Mouse (Mus musculus) c-Kit-positive CD71-positive TER-119-negative erythroid progenitor cells, embryonic 14.5 days (primary cell): ENCODE results near the gene Pih1h3b.

Experiments used
- DNase-seq: peaks from one replicate; pipeline ENCODE4 v3.0.0-alpha.2; 2013; ENCODE audit warnings: low read depth

Pih1h3b gene

GRCm38 (mm10) chrX:140062135-140062975 lies at the start of gene Pih1h3b, which contains the start of gene Nup62cl:
Pih1h3b (plus strand) TSS chrX:140062879.
Nup62cl (minus strand) TSS chrX:140062712.
- DNase-seq = peak; percentile 40

- no peak for DNase-seq
Measured at GRCm38 (mm10) chrX:140060886-140061874, 1.5 kb upstream of the Pih1h3b start.

GRCm38 (mm10) chrX:140082535-140082934 lies 19.9 kb downstream of the Pih1h3b start:
- DNase-seq = no peak

- DNase-seq = no peak
Measured at GRCm38 (mm10) chrX:140094066-140094465, 31.4 kb downstream of the Pih1h3b start.
